In the genomic region with DNA sequence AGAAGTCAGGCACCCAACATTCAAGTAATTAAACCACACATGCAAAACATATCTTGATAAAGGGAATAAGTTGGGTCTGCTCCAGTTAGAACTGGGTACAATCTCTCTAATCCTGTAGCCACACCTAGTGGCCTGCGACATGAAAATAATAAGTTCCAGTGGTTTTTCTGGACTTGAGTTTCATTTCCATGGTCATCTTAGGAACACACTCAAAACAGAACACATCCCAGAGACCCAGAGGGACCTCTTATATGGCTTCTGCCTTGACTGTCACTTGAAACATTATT, we compare ENCODE assay signal across 16 mouse cellular contexts. TPM values are rescaled to one million over a fixed set of nuclear protein-coding genes. Genes with fewer than 3 reads are reported as not detected.
A peak's percentile ranks its signal among the peaks of the same experiment; 100 is the strongest.
DNase-seq lines count a peak whose midpoint lies in the region; ATAC-seq and TF ChIP-seq lines count a peak whose summit lies in the region.
"Had no signal": no experiment of that assay in that cellular context is flagged by ENCODE, and none has a peak within 500 bp of the region (broad histone marks: within the 10 kb centered on the region; RNA-seq: fewer than 3 reads in every experiment).

No protein-coding gene starts in this region.

- peaks cover 22% of the 10 kb centered on the region for H3K4me1 ChIP-seq in erythroblast, embryonic 14.5 days (ENCODE audit: control insufficient read depth)
- no peaks in the 10 kb centered on the region; the same call in 1 of the 2 replicates for H3K4me1 ChIP-seq in liver, embryonic 11.5 days (replicated peaks; ENCODE audit: control insufficient read depth, insufficient read depth, low read length)
- H3K4me1 ChIP-seq in liver, postnatal 0 days (ENCODE audit: insufficient read depth): peaks cover 13% of the 10 kb centered on the region
- peaks cover 7% of the 10 kb centered on the region for H3K4me1 ChIP-seq in liver, embryonic 16.5 days (ENCODE audit: control insufficient read depth, low read depth, low read length)

- H3K9me3 ChIP-seq in erythroblast, embryonic 14.5 days (ENCODE audit: control insufficient read depth, low read length): no peaks in the 10 kb centered on the region
- no peaks in the 10 kb centered on the region for H3K9me3 ChIP-seq in liver, embryonic 11.5 days (ENCODE audit: control insufficient read depth, low read length)
- H3K9me3 ChIP-seq in liver, postnatal 0 days (ENCODE audit: low read length): 0 out of 2 replicates have a peak, but pooled peaks cover 3% of the 10 kb centered on the region
- H3K9me3 ChIP-seq in liver, embryonic 16.5 days (replicated peaks; ENCODE audit: control insufficient read depth, low read length): no peaks in the 10 kb centered on the region
- H3K9me3 ChIP-seq: midbrain, embryonic 10.5 days had no signal

- no peak for TF ChIP-seq CTCF in liver, postnatal 0 days (IDR thresholded peaks at IDR 0.05; ENCODE audit: low read depth)

- H3K4me3 ChIP-seq in erythroblast, embryonic 14.5 days (replicated peaks): peak overlapping the region; percentile 66
- H3K4me3 ChIP-seq in liver, embryonic 11.5 days (ENCODE audit: low read depth, low read length): no peak overlapping the region
- no peak overlapping the region for H3K4me3 ChIP-seq in liver, postnatal 0 days (ENCODE audit: low read depth, low read length)
- peak overlapping the region; percentile 80; the same call in 1 of the 2 replicates for H3K4me3 ChIP-seq in liver, embryonic 16.5 days (ENCODE audit: low read depth, low read length)
- H3K4me3 ChIP-seq: gastrocnemius, adult 2 months; midbrain, embryonic 10.5 days had no signal

- WGBS in liver, embryonic 11.5 days: 84% methylated on average over 1 of the region's 1 CpGs
- WGBS in liver, postnatal 0 days (ENCODE audit: insufficient replicate concordance): 53% methylated on average over 1 of the region's 1 CpGs
- WGBS in liver, embryonic 16.5 days (ENCODE audit: insufficient replicate concordance): 39% methylated on average over 1 of the region's 1 CpGs

- no peaks in the 10 kb centered on the region for H3K36me3 ChIP-seq in erythroblast, embryonic 14.5 days (ENCODE audit: control insufficient read depth)
- no peaks in the 10 kb centered on the region for H3K36me3 ChIP-seq in liver, embryonic 11.5 days (ENCODE audit: control insufficient read depth, insufficient read depth, low read length)
- H3K36me3 ChIP-seq in liver, postnatal 0 days (replicated peaks; ENCODE audit: insufficient read depth, low read length): no peaks in the 10 kb centered on the region
- no peaks in the 10 kb centered on the region for H3K36me3 ChIP-seq in liver, embryonic 16.5 days (ENCODE audit: control insufficient read depth, insufficient read depth)
- H3K36me3 ChIP-seq: midbrain, embryonic 10.5 days had no signal

- peak overlapping the region; percentile 72 for H3K4me2 ChIP-seq in liver, embryonic 11.5 days
- H3K4me2 ChIP-seq in liver, postnatal 0 days (ENCODE audit: low read depth, low read length): no peak overlapping the region
- no peak overlapping the region for H3K4me2 ChIP-seq in liver, embryonic 16.5 days (ENCODE audit: low read depth, low read length)

- ATAC-seq in erythroblast, adult 5-6 weeks (replicated peaks; ENCODE audit: low FRiP score, poor library complexity, severe bottlenecking): no peak
- no peak for ATAC-seq in liver, embryonic 11.5 days (replicated peaks; ENCODE audit: low FRiP score)
- ATAC-seq in liver, postnatal 0 days: no peak
- no peak for ATAC-seq in liver, embryonic 16.5 days (ENCODE audit: low read depth)
- ATAC-seq: forebrain, postnatal 0 days had no signal

- DNase-seq in liver, embryonic 11.5 days (ENCODE audit: low spot score): no peak
- DNase-seq in liver, postnatal 0 days: no peak
- peak; percentile 16 for DNase-seq in c-Kit-positive CD71-positive TER-119-positive erythroid progenitor cells, embryonic 14.5 days (ENCODE audit: low spot score)
- DNase-seq in layer of hippocampus, adult 9-11 months: no peak
- DNase-seq in natural killer cell, adult 2 months (ENCODE audit: low spot score in 2 of 2): no peak
- DNase-seq: adrenal gland, postnatal 10 days; cerebellum, adult 9-10 months; forebrain, postnatal 0 days; gastrocnemius, adult 2 months; kidney, postnatal 36 days; lung, postnatal 10 days; right cerebral cortex, postnatal 14 days had no signal

- no peak for TF ChIP-seq EP300 in liver, postnatal 0 days (IDR thresholded peaks at IDR 0.05; ENCODE audit: low read depth)

- no peaks in the 10 kb centered on the region for H3K27me3 ChIP-seq in erythroblast, embryonic 14.5 days (ENCODE audit: control insufficient read depth)
- H3K27me3 ChIP-seq in liver, embryonic 11.5 days (replicated peaks; ENCODE audit: control insufficient read depth, insufficient read depth, low read length): no peaks in the 10 kb centered on the region
- H3K27me3 ChIP-seq in liver, postnatal 0 days (ENCODE audit: insufficient read depth, low read length): no peaks in the 10 kb centered on the region
- H3K27me3 ChIP-seq in liver, embryonic 16.5 days (ENCODE audit: control insufficient read depth, insufficient read depth, low read depth, low read length): no peaks in the 10 kb centered on the region

- no peak overlapping the region for H3K9ac ChIP-seq in liver, embryonic 11.5 days (ENCODE audit: low read depth, low read length)
- no peak overlapping the region for H3K9ac ChIP-seq in liver, postnatal 0 days (replicated peaks)
- H3K9ac ChIP-seq in liver, embryonic 16.5 days (ENCODE audit: low read depth, low read length): no peak overlapping the region
- H3K9ac ChIP-seq: forebrain, postnatal 0 days had no signal

- no peak overlapping the region for H3K27ac ChIP-seq in liver, embryonic 11.5 days (ENCODE audit: low read depth, low read length)
- H3K27ac ChIP-seq in liver, postnatal 0 days (ENCODE audit: low read depth): no peak overlapping the region
- H3K27ac ChIP-seq in liver, embryonic 16.5 days (ENCODE audit: low read length): no peak overlapping the region
- H3K27ac ChIP-seq: midbrain, embryonic 10.5 days had no signal

RNA-seq across cellular contexts. Expression of gene Cmc1, which starts 1.2 kb away (rescaled TPM):
- polyA plus RNA-seq in erythroblast, embryonic 14.5 days (2012): 0.16 and 0.52 TPM in 2 replicates
- 13.2 and 36.3 TPM in 2 replicates for total RNA-seq in erythroblast, adult 5-6 weeks (2015; ENCODE audit: low replicate concordance)
- total RNA-seq in erythroblast, adult 5-6 weeks (2017; ENCODE audit: low replicate concordance): 3.3 and 11.7 TPM in 2 replicates
- 44.6 and 45.9 TPM in 2 replicates for polyA plus RNA-seq in liver, embryonic 11.5 days (2014; fragmentation: Nextera tagmentation; extraction: Ambion mirVana)
- polyA plus RNA-seq in liver, postnatal 0 days (2015; fragmentation: Nextera tagmentation; extraction: Ambion mirVana): 40.0 and 47.1 TPM in 2 replicates
- 14.8 and 15.2 TPM in 2 replicates for polyA plus RNA-seq in liver, embryonic 16.5 days (2015; fragmentation: Nextera tagmentation; extraction: Ambion mirVana)

Comparison
In these comparisons a context has a peak if more than half of its experiments do, and no peak if none do; other contexts are left out.
1. H3K4me3 ChIP-seq: peak in erythroblast, embryonic 14.5 days (single experiment) and liver, embryonic 16.5 days (single experiment); none in liver, embryonic 11.5 days (single experiment) and liver, postnatal 0 days (single experiment).
2. RNA of gene Cmc1, which starts 1.2 kb away (polyA plus RNA-seq): 44.6 to 45.9 TPM in liver, embryonic 11.5 days, 40.0 to 47.1 TPM in liver, postnatal 0 days and 14.8 to 15.2 TPM in liver, embryonic 16.5 days; 0.16 to 0.52 TPM in erythroblast, embryonic 14.5 days; every median in the first group is over 10 times any median in the second.